ENCODE assay signal across 16 mouse cellular contexts in genomic region chr14:105860276-105860675, GRCm38 (mm10).
"Had no signal": no experiment of that assay in that cellular context is flagged by ENCODE, and none has a peak within 500 bp of the region (broad histone marks: within the 10 kb centered on the region; RNA-seq: fewer than 3 reads in every experiment).

No protein-coding gene starts in this region.

- H3K27ac ChIP-seq: liver, embryonic 14.5 days; lung, embryonic 15.5 days; macrophage; midbrain, embryonic 12.5 days; neural tube, embryonic 12.5 days had no signal

- H3K36me3 ChIP-seq: lung, embryonic 15.5 days; midbrain, embryonic 12.5 days; neural tube, embryonic 12.5 days had no signal

- H3K27me3 ChIP-seq: lung, embryonic 15.5 days; megakaryocyte, embryonic 14.5 days; neural tube, embryonic 12.5 days had no signal

- H3K4me3 ChIP-seq: lung, embryonic 15.5 days; megakaryocyte, embryonic 14.5 days; midbrain, embryonic 12.5 days; neural tube, embryonic 12.5 days had no signal

- H3K4me2 ChIP-seq: lung, embryonic 15.5 days; midbrain, embryonic 12.5 days; neural tube, embryonic 12.5 days had no signal

- DNase-seq: lung, adult 2 months; lung, postnatal 14 days; midbrain, embryonic 14.5 days; right cerebral cortex, postnatal 14 days; spleen, adult 18-20 months; thymus, adult 18-20 months; thymus, postnatal 14 days; thymus, postnatal 36 days had no signal

- H3K9me3 ChIP-seq: lung, embryonic 15.5 days; midbrain, embryonic 12.5 days; neural tube, embryonic 12.5 days had no signal

- H3K9ac ChIP-seq: liver, embryonic 14.5 days; lung, embryonic 15.5 days; midbrain, embryonic 12.5 days; neural tube, embryonic 12.5 days had no signal

- H3K4me1 ChIP-seq: lung, embryonic 15.5 days; megakaryocyte, embryonic 14.5 days; midbrain, embryonic 12.5 days; neural tube, embryonic 12.5 days had no signal

- ATAC-seq: lung, postnatal 0 days; midbrain, embryonic 16.5 days had no signal
